Mouse (Mus musculus): ENCODE results near the gene Scp2.
A peak's percentile ranks its signal among the peaks of the same experiment; 100 is the strongest.

The Scp2 gene

DNA sequence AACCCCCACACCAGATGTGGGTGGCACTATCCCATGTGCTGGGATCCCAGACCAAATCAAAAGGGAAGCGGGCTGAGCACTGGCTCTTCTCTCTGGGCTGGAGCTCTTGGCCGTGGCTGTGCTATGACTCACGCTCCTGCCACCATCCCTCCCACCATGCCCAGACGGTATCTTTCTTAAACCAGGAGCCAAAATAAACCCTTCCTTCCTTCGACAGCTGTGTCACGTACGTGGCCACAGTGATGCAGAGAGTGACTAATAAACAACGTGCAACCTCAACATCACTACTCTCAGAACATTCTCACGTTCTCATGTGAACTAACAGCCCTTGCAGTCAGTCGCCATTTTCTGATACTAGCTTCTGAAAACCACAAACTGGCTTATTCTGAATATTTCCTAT is 86.6 kb downstream of the Scp2 start:
- no peak for DNase-seq

DNA sequence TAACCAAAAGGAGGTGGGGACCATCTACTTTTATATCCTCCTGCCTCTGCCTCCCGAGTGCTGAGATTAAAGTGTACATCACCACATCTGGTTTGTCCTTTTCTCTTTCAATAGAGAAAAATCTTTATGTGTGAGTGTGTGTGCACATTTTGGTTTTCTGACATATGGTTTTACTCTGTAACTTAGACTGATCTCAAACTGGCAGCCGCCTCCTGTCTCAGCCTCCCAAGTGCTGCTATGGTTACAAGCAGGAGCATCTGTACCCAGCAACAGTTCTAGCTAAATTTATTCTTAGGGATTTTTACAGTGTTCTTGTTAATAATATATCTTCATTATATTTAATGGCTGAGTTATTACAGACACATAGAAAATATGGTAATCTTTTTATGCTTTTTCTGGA is 87.6 kb downstream of the Scp2 start:
- DNase-seq, result no peak

DNA sequence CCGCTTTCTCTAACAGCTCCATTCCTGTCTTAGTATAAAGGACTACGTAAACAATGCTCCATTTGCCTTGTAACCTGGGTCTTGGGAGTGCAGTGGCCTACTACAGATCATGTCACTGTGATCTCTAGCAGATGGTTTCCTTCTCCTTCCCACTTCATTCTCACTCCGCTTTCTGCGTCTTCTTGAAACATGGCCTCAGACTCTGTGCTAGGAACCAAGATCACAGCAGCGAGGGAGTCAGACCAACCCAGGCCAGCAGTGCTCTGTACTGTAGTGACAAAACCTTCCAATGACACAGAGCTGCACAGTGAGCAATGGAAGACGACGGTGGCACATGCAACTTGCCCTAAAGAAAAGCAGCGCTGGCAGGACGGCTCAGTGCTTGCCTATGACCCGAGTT is 88.9 kb downstream of the Scp2 start:
- DNase-seq, result no peak

DNA sequence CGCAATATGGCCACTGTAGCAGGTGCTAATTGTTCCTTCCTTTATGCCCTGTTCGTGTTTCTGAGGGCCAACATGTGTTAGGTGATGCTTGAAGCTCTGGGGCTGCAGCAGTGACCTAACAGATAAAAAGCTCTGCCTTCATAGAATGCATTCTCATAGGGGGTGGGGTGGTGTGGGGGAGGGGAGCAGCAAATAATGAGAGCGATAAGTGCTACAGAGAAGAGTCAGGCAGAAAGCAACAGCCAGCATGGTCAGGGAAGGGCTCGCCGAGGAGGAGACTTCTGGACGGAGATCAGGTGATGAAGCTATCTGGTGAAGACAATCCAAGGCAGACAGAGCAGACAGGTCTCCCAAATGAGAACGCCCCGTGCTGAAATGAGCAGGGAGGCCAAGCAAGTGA is 92.1 kb downstream of the Scp2 start:
- no peak for DNase-seq

DNA sequence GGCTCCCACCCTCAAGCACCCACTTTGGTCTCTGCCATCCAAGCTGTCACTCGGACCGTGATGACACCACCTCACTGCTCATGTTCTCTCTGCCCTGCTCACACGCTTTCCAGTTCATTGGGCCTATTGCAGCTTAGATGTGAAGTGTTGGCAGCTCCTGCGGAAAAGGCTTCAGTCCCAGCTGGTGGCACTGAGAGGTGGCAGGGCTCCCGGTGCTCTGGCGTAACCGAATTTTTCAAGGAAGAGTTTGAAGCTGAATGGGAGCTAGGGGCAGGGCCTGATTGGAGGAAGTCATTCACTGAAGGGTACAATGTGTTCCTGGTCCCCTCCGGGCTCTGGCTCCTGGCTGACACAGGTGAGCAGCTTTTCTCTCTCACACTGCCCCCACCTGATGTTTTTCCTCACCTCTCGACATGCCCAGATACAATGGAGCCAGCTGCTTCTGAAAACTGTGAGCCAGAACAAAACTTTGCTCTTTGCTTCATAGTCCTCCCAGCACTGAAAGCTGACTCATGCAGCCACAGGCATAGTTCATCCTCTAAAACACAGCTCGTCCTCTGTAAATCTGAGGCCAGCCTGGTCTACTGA is 93.0 kb downstream of the Scp2 start:
- peak in 1 of 2 experiments; percentile 41 for DNase-seq

DNA sequence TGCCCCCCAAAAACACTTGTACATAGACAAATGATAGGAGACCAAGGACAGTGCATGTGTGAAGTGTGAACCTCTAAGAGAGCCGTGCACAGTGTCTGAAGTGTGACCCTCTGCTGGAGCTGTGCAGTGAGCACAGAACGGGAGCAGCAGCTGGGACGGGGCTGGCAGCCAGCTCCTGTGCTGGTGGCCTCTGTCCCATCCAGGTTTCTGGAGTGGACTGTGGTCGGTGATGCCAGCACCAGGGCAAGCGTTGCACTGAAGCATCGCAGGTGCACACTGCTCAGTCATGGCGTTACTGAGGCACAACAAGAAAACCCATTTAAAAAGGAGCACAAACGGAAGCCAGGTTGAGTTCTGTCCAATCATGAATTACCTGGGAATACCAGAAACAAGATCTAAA is 98.7 kb downstream of the Scp2 start:
- DNase-seq, result no peak

DNA sequence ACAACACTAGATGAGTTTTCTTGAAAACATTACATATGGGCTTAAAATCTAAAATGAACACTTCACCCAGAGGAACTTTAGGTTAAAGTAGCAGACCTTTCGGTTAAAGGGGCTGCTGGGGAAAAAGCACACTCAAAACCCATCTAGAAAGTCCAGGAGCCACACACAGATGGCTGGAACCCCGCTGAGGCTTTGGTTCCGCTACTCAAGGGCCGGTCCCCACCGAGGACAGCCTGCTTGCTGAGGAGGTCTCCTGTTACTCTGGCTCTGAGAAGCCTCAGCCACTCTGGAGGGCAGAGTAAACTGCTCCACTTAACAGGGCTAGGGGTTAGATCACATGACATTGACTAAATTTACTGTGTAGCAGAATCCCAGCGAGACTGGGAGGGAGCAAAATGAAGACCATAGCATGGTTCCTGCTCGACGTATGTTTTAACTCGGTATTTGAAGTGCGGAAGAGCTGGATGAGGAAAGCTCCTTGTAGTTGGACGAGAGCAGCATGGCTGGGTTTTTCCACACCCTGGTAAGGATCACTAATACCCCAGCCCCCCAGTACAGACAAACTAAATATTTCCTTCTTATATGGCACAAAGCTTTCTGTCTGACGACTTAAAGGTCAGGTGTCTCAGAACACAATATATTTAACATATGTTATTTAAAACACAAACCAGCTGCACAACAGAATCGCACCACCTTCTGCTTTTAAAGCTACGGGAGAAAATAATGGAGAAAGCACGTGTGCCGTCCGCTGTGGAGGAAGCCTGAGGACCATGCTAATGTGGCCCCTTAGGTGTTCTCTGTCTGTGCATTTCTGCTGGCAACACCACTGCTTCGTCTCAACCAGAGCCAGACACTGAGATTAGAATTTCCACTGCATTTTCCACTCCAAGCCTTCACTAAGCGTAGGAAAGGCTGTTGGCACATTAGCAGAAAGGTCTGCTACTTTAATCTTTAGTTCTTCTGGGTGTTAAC is 99.4 kb downstream of the Scp2 start:
- DNase-seq, result no peak

DNA sequence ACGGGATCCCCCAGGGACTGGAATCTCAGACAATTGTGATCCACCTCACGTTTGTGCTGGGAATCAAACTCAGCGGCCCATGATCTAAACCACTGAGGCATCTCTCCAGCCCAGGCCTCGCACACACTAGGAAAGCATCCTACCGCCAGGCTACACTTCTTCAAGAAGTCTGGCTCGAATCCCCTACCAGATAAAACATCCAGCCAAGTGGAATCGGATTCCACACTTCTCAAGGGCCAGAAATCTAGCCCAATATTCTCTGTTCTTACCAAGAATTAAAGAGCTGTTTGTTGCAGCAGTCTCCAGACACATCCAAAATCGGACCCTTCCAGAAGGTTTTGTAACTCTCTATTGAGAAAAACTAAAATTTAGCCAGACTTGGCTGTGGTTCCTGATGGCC is 107.8 kb downstream of the Scp2 start:
- DNase-seq, result no peak

DNA sequence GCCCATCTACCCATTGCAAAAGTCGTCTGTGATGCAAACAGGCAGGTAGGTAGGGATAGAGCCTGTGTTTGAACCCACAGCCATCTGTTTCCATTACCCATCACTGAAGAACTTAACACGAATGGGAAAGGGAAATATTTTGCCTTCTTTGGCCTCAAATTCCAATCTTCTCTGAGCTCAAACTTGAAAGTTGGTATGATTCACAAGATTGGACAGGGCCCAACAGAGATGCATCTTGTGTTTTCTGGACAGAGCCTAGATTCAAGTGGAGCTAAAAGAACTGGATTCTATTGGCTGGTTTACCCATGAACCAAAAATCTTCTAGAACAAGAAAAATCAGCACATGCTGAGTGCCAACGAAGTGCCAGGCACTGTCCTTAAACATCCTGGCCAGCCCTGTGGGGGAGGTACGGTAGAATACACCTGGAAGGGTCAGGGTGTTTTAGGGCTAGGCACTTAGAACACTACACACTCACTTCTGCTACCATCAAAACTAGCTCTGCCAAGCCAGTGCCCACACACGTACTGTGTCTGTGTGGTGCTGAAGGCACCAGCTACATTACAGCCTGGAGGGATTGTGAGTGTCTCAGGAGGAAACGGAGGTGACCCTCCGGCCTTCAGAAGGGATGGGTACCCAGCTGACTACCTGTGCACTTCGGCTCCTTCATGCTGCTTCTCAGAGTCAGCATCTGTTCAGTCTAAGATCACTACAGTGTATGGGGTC is 111.6 kb downstream of the Scp2 start:
- no peak for DNase-seq

DNA sequence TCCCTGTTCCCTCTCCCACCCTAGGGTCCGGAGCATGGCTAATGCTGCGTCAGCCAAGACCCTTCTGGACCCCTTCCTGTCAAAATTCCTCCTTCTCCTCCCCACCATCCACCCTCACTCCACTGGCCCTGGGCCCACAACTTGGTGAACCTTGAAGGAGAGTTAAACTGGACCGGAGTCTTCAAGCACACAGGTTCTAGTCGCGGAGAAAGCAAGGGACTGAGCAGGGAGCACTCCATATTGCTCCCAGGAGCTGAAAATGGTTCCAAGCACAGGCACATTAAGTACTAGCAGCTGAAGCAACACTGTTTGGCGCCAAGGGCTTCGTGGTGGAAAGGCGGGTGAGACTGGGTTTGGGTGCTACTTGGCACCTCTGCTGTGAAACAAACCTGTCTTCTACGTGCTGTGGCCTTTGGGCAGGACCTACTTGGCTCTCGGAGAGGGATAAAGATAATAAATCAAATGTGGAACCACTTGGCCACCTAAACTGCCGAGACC is 112.4 kb downstream of the Scp2 start:
- no peak for DNase-seq

DNA sequence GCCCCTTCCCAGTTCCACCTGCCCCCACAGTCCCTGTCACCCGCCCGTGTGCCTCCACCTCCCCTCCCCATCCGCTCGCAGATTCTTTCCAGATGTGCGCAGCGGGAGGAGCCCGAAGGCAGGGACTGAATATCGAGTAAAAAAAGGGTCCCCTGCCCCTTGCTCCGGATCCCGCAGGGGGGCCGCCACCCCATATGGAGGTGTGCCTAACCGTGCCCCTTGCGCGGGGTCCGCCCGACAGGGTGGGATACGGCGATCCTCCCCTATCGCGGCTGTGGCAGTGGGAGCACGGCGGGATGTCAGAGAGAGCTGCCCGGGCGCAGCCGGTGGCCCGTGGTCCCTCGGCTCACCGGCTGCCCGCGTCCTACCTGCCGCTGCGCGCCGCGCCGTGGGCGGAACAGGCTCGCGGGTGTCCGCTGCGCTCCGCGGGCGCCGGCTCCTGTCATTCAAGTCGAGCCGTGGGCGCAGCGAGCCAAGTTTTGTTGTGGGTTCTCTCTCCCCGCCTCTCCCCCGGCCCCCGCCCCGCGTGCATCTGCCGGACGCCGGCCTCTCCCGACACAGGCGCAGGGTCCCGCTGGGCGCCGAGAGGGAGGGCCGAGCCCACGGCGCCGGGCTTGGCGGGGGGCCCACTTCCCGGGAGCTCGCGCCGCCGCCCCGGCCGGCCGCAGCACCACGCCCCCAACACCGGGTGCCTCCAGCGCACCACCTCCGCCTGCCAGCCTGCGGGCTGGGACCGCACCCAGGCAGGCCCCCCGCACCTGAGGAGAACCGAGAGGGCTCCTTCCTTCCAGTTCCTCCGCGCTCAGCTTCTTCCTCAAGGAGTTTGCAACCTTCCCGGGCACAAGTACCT is 113.1 kb downstream of the Scp2 start:
- DNase-seq, result peak in 1 of 2 experiments; percentile 44

DNA sequence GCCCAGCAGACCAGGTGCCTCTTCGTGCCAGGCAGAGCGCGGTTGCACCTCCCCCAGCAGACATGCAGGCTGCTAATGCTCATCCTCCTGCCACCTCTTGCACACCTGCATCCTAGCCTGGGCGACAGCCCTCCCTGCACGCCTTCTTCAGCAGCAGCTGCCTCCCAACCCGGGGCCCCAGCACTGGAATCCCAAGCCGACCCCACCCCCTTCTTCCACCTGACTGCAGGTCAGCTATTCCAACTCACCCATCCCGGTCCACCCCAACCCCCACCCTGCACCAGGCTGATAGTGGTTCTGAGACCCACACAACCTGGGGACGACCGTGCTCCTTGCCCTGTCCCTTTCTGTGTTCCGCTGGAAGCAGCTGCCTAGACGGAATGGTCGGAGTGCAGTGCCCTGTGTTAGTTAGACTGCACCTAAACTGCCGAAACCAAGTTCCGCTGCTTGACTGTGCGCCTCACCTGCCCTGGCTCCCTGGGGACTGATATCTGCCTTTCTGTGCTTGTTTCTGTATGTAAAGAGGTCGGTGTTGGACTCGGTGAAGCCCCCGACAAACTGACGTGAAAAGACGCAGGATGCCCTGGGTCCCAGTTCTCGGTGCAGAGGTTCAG is 113.8 kb downstream of the Scp2 start:
- no peak for DNase-seq

DNA sequence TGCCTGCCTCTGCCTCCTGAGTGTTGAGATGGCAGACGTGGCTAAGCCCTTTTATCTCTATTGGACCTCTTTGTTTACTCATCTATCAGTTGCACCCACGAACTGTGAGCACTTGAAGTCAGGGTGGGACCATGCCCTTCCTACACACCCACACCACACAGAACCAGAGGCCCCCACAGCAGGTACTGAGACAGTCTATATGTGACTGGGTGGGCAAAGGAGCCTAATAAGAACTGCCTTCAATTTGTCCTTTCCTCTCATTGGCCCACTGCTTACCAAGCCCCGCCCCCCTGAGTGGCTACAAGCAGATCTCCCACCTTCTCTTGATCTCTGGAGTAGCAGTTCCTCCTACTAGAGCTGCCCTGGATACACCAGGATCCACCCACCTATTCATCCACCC is 118.6 kb downstream of the Scp2 start:
- DNase-seq, result no peak

DNA sequence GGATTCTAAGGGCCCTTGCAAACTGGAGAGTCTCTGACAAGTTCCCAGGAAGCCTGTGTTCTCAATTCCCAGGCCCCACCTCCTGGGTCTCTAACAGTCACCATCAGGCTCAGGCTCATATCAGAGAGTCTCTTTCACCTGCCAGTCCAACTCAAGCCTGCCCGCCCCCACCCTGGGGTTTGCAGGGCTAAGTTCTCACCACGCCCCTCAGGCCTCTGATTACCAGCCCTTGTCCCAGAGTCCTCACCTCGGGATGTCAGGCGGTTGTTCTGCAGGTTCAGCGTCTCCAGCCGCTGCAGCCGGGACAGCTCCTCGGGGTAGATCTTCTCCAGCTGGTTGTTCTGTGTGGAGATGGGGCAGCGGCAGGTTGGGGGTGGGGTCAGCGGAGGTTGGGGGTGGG is 119.5 kb downstream of the Scp2 start:
- peak; percentile 67 to 76 for DNase-seq

DNA sequence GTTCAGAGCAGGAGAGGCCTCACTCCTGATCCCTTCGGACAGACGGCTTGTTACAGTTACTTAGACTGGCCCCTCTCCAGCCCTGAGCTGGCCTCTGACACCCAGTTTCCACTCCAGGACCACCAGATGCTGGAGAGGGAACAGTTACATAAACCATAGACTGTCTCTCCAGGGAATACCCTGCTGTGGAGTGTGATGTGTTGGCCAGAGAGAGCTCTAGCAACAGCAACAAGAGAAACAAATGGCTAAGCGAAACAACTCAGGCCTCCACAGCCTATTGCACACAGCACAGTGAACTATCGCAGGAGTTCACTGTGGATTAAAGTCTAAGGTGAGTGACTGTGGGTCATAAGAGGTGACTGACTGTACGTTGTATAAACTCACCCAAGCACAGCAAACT is 120.2 kb downstream of the Scp2 start:
- DNase-seq, result peak; percentile 43 to 75

DNA sequence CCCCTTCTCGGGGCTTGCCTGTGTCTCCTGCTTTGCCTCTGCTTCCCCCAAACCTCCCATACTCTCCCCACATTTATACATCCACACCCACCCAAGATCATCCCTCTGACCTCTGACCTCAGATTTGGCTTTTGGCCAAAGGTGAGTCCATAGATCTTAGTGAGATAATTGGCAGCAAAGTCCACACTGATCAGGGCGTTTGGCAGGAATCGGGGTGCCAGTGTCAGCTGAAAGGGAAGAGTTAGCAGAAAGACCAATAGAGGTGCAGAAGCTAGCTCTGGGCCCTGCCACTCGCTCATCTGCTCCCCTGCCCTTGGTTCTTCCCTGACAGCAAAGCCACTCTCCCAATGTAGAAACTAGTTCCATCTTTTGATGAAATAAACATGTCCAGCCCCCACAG is 121.6 kb downstream of the Scp2 start:
- DNase-seq, result peak in 1 of 2 experiments; percentile 43

DNA sequence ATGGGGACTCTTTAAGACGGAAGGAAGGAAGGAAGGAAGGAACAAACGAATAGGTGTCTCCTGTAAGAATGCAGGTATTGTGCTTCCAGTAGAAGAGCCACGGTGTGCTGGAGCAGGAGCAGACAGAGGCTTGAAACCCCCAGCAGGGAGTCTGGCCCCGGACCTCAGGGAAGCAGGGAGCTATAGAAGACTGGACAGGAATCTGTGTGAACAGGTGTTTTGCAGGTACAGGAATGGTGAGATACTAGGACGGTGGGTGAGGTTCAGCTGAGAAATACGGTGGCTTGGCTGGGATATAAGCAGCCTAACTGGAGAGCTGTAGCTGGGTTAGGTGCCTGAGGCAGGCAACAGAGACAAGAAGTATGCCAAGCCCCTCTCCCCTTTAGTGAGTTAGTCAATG is 124.6 kb downstream of the Scp2 start:
- no peak for DNase-seq

DNA sequence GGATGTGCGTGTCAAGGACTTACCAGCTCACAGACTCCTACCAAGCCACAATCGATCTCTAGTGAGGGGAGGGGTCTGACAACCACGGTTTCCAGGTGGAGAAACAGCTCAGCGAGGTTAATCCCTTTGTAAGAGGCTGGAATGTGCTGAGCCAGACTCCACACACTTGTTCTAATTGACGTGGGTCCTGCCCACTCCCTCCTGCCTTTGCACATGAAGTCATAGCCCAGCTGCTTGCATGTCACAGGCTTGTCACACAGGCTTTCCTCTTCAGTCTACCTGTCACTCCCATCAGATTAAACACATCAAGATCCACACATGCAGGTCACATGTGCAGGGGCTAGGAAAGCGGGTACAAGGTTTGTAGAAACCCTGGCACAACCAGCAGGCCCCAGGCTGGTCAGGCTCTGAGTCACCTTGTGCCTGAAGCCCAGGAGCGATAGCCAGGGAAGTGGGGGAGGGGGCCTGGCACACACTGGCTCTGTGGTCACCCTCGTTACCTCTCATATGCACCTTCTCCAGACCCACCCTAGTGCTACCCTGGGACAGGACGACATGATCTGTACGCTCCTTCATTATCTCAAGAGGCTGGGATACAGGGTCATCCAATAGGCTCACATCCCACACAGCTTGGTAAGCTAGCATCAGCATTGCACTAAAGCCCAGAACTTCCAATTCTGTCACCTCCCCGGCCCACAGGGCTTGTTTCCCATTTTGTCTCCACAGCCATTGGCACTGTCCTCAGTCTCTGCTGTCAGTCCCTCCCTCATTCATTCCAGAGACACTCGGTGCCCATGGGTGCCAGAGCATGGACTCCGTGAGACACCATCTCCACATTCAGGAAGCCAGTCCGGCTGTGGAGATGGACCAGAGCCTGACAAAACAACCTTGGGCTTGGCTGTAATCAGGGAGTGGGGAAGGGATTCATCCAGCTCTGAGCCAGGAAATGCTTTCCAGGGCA is 125.6 kb downstream of the Scp2 start:
- DNase-seq, result no peak

DNA sequence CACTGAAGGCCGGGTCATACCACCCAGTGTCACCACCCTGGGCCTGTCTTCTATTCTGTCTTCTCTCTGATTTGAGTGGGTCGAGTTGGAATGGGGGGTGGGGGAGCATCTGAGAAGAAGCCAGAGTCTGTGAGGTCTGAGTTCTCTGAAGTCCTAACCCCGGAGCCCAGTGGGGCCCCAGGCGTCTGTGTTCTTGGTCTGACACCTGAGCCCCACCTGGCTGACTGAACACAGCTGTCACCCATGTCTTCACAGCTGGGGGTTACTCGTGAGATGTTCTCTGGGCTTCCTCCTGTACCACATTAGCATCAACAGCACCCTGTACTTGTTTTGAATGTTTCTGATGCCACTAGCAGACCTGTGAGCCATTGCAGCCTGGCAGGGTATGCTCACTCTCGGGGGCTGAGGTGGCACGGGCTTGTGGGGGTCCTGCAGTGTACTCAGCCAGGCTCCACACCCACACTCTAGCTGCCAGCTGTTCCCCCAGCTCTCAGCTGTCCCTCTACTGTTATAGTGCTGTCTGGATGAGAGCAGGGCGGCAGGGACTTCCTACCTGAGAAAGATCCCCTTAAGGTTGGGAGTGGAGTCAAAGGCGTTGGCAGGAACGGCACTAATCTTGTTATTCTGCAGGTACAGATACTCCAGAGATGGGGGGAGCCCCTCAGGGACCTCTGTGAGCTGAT is 126.4 kb downstream of the Scp2 start:
- no peak for DNase-seq

DNA sequence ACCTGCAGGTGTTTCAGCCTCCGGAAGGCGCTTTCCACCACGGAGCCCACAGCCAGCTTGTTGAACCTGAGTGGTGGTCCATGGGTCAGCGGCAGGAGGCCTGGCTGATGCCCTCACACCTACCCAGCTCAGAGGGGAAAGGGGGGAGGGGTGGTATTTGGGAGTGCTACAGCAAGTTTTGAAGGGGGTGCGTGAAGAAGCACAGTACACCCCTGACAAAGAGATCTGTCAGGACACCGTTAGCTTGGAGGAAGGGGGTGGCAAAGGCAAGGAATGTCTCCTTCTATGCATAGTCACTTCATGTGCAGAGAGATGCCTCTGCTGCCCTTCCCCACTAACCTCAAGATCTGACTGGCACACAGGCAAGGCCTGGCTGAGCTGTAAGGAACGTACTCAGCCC is 127.0 kb downstream of the Scp2 start:
- DNase-seq, result no peak

Measured in kidney, adult 8-10 months (tissue).